Mouse (Mus musculus) bone marrow macrophage, adult 2 months (primary cell): Measurements from ENCODE around the gene Gm2000.

Experiments
- CTCF ChIP-seq: IDR thresholded peaks from 2 replicates; pipeline ENCODE4 v1.5.1; 2012; ENCODE audit warnings: low read depth, mild to moderate bottlenecking, low read length, moderate library complexity
- POLR2A ChIP-seq: IDR thresholded peaks from 2 replicates; pipeline ENCODE4 v1.6.1; 2012; ENCODE audit warnings: mild to moderate bottlenecking, low read depth, low read length, borderline replicate concordance

GRCm38 (mm10) chr1:156408521-156408920, 42.7 kb downstream of the Gm2000 start:
- TF ChIP-seq CTCF (no peak), POLR2A (no peak)
